Mouse (Mus musculus) adipocyte (in vitro differentiated cells): ENCODE data around the gene Ntrk3.

ENCODE experiments used
- DNase-seq: peaks from one replicate; pipeline ENCODE4 v3.0.0-alpha.2; 2016; ENCODE audit warnings: low spot score

Gene Ntrk3

DNA sequence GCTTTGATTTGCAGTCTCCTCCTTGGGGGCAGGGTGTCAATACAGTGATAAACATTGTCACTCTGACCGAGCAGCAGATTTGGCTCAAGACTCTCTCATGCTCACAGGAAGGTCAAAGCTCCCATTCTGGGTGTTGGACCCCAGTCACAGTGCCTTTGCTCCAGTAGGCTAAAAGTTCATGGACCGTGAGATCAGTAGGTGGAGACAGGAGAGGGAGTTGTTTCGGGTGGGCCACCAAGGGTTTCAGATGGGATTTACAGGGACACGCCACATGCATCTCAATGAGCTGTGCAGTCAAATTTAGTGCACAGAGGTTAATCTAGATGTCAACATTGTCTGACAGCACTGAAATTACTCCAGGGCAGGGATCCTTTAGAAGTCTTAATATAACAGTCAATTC, 552.2 kb downstream of the Ntrk3 start:
- DNase-seq, result no peak

DNA sequence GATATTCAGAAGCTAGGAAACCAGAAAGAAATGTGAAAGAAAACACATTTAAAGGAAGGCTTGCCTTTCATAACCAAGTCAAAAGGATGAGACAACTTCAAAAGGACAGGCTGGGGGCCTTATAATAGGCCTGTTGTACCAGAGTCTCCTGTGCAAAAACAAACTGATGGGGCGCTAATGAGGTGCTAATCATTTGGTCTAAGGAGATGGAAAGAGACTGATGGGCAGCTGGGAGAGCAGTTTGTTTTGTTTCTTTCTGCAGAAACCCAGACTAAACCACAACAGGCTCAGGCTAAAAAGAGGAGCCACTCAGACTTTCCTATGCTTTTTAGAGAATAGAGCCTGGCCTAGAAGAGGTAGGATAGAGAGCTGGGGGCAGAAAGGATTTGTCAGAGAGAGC, 554.4 kb downstream of the Ntrk3 start:
- no peak for DNase-seq

DNA sequence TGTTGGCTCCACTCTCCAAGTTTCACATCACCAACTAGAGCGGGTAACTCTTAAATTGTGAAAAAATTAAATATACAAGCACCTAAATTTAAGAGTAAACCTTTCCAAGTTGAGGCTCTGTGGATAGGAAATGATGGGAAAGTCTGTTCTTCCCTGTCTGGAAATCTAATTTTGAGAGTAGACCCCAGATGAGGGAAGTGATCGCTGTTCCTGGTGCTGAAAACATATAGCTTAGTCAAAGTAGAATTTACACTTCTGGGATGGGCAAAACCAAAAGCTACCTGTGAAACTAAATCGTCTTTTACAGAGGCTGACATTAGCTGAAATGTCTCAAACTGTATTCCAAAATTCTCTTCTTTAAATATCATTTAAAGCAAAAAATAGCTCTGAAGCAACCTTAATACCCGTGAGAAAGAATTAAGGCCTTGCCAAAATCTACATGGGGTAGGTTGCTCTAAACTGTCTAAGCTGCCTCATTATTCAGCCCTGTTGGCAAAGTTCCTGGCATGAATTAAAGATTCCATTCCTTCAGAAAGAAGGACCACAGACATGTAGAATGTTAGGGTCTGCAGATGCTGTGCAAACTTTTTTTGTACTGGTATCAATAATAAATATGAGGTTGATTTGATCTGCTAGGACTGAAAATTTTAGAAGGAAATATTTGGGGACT, 557.7 kb downstream of the Ntrk3 start:
- DNase-seq, result no peak

DNA sequence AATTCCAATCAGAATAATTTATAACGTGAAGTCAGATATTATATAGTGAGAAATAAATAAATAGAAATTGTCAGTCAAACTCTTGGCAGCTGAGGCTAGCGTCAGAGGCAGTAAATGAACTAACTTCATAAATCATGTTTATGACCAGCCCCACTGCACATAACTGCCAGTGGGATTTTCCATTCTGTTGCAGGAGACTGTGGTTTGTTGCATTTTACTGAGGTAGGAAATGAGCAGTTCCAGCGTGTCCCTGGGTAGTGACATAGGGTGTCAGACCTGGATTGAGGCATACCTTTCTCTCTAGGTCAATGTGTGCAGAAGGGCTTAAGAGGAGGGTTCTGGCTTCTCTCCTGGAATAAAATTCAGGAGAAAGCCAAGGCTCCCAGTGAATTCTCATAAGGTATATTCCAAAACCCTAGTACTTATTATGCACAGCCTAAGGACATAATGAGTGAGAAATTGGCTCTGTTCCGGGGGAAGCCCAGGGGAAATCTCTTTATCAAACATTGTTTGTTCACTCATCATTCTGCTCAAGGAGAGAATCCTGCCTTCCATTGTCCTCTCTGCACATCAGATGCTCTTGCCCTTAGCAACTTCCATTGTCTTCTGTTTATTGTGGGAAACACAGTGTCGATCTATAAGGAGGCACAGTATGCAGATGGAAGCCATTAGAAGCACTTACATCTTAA, 565.4 kb downstream of the Ntrk3 start:
- no peak for DNase-seq

DNA sequence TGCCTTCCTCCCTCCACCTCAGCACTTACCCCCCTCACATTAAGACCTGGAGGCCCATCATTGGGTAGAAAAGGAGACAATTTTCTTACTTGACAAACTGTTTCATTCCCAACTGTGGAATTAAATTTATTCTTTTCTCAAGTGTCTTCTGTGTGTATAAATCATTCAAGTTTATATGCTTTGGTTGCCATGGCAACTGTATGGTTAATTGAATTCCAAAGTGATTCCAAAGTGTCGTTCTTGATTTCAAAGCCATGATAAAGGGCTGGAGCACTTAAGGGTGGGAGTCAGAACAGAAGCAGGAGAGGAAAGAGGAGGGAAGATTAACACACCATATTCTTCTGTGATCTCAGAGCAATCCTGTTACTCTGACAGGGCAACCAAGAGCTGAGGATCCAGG, 572.3 kb downstream of the Ntrk3 start:
- DNase-seq, result no peak

DNA sequence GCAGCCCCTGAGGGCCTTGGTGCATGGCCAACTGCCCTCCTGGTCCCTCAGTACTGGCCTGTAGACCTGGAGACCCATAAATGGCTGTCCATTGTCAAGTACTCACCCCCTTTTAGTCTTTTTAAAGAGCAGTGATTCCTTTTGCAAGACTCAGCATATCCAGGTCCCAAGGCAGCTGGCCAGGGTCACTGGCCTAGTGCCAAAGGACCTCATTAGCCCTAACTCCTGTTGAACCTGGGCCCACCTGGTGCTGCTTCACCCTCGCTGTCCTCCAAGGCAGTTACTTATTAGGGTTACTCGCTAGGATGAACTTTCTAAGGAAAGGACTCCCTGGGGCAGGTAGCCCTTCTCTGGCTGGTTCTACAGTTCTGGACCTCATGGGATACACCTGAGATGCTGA, 579.9 kb downstream of the Ntrk3 start:
- no peak for DNase-seq

DNA sequence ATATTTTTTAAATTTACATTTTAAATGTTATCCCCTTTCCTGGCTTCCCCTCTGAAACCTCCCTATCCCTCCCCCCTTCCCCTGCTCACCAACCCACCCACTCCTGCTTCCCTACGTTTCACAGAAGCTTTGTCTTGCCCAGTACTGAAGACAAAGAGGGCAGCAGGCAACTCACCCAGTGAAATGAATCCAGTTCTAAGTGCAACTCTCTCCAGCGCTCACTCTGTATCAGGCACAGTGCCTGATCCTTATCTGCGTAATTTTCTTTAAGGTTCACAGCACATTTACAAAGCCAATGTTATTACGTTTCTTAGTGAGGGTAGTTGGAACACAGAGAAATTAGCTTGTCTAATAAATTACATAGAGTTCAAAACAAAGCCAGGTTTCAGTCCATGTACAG, 592.6 kb downstream of the Ntrk3 start:
- DNase-seq, result no peak

DNA sequence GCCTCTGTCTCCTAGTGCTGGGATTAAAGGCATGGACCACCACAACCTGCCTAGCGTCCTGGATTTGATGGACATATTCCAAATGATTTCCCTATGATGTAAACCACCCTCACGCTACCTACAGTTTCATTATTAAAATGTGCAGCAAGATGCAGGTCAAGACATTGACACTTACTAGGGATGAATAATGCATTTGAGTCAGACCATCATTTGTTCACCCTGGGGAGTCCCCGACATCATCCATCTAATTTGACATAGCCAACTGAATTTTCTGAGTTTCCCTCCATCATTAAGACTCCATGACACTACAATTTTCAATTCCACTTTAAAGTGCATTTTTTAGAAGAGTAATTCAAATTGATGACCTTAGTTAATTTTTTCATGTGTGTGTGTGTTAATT, 593.0 kb downstream of the Ntrk3 start:
- DNase-seq, result no peak

DNA sequence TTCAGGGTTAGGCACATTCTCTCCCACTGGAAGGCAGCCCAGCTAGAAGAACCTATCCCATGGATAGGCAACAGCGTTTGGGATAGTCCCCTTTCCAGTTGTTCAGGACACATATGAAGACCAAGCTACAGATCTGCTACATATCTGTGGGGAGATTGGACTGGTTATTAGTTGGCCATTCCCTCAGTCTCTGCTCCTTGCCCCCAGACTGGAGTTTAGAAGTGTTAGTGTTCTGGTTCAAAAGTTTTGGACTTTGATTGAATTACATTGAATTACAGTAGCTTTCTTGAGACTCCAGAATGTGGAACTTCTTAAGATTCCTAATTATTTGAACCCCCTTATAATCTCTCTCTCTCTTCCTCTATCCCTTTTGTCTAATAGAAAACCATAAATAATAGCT, 607.8 kb downstream of the Ntrk3 start:
- DNase-seq, result no peak
